Mouse (Mus musculus) retina, embryonic 14.5 days (tissue): Measurements from ENCODE around the gene Ank3.

Experiments
- DNase-seq: peaks from one replicate; pipeline ENCODE4 v3.0.0-alpha.2; 2015; ENCODE audit warnings: low spot score

Ank3 gene

DNA sequence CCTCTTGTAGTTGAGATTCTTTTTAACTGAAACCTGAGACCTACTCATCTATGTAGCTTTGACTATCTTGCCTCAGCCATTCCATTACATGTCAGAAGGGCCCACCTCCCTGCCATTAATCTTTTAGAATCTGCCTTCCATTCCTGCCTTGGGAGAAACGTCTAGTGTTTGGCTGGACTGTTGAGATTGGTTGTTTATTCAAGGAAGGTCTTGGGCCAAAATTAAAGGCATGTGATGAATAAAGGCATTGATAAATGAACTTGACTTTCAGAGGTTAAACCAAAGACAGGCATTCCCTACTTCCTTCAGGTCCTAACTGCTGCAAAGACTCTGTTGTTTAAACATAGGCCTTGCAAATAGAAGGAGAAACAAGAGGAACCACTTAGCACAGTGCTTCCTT, 271.9 kb downstream of the Ank3 start:
- DNase-seq: no peak

- DNase-seq: no peak
Observed at GRCm38 (mm10) chr10:69670959-69671358, 272.4 kb downstream of the Ank3 start.

- no peak for DNase-seq
Observed at GRCm38 (mm10) chr10:69671505-69671904, 272.9 kb downstream of the Ank3 start.

GRCm38 (mm10) chr10:69672545-69672944, 274.0 kb downstream of the Ank3 start:
- no peak for DNase-seq

GRCm38 (mm10) chr10:69678230-69678629, 279.7 kb downstream of the Ank3 start:
- DNase-seq: peak; percentile 82

DNA sequence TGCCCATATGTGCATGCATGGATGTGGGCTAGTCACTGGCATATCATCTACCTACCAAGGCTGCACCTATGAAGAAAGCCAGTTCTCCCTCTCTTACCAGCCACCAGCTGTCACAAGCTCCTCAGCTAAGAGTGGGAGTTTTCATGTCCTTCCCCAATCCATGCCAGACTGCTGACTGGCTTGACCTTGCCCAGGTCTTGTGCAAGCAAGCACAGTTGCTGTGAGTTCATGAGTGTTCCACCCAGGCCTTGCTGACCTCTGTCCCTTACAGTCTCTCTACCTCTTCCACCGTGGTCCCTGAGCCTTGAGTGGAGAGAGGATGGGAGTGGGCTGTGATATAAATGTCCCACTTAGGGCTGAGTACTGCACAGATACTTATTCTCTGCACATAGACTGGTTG, 287.8 kb downstream of the Ank3 start:
- no peak for DNase-seq

- DNase-seq: no peak
Observed at GRCm38 (mm10) chr10:69689096-69689495, 290.5 kb downstream of the Ank3 start.

GRCm38 (mm10) chr10:69690131-69690960, 291.8 kb downstream of the Ank3 start:
- DNase-seq: peak; percentile 42

DNA sequence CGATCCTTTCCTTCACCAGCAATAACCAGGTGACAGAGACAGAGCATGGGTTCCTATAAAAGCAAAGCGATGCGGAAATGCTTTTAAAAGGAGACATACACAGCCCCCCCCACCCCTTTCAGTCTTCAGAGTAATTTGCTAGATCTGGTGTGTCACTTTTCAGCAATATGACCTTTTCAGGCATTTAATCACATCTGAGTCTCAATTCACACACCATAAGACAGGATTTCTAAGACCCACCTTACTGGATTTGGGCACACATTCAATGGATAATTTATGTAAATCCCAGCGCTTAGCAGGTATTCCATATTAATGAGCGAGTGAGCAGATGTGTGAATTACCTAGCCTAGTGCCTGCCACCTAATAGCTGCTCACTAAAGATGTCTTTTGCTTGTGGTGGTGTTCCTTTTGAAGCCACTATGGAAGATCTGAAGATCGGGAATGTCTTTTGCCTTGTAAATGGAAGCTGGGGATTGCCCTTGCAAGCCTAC, 292.4 kb downstream of the Ank3 start:
- no peak for DNase-seq

DNA sequence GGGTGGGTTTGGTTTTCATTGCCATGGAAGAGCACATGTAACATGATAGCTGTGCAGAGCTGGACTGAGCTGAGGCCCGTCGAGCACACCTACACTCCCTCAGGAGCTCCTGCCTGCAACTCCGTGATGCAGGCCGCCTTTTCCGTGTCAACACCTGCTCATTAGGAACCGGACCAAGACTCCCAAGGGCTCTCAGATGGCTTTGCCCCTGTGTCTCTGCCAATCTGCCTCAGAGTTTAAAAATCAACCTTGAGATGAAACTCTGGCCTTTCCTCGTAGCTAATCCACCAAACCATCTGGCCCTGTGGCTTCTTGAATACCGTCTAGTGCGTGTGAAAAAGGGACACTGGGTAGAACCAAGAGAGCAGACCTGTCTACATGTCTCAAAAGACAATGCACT, 297.4 kb downstream of the Ank3 start:
- DNase-seq: no peak

DNA sequence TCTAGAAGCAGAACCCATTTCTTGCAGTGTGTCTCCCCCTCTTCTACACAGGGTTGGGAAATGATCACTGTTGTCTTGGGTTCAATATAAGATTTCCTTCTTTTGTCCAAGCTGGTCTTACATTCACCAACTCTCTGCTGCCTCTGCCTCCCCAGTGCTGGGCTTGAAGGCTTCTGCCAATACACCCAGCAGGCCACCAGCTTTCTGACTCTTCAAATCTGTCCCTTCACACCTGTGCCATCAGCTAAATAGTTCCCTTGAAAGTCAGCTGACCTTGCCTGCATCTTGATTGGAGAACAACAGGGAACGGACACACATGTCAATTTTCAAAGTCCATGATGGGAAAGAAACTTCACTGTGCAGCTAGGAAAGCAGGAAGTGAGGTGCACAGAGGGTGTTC, 300.1 kb downstream of the Ank3 start:
- DNase-seq: no peak

DNA sequence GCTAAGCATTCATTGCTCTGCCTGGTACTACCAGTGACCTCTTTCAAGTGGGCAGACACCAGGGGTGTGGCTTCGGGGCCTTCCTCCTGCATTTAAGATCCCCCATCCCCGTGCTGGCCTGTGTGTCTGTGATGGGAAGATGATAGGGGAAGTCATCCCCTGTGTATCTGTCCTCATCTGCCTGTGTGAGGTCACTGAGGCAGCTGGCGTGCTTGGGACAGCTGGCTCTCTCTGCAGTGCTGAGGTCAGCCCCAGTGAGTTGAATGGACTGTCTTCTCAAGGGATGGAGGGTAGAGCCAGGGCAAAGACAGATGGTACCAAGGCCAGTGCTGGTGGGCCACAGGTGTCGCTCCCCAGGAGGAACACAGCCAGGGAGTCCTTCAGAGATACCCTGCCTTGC, 302.7 kb downstream of the Ank3 start:
- DNase-seq: peak; percentile 65

- peak; percentile 64 for DNase-seq
Observed at GRCm38 (mm10) chr10:69705806-69706768, 307.5 kb downstream of the Ank3 start.

- DNase-seq: no peak
Observed at GRCm38 (mm10) chr10:69706851-69707788, 308.5 kb downstream of the Ank3 start.

- DNase-seq: no peak
Observed at GRCm38 (mm10) chr10:69707844-69708550, 309.4 kb downstream of the Ank3 start.

DNA sequence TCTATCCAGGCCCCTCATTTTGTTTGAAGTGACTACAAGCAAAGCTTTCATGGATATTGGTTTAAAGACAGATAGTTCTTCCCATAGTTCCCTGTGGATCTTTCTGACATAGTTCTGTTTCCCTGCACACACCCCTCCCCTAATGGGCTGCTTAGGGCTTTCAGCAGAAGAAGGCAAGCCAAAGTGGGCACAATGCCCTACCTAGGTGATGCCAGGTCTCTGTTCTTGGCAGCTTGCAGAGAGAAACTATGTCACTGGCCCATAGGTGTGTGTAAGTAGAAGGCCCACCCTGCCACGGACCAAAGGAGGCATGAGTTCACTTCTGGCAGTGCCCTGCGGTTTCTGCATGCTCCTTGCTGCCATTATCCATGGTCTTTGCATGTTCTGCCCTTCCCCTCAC, 311.1 kb downstream of the Ank3 start:
- DNase-seq: no peak

DNA sequence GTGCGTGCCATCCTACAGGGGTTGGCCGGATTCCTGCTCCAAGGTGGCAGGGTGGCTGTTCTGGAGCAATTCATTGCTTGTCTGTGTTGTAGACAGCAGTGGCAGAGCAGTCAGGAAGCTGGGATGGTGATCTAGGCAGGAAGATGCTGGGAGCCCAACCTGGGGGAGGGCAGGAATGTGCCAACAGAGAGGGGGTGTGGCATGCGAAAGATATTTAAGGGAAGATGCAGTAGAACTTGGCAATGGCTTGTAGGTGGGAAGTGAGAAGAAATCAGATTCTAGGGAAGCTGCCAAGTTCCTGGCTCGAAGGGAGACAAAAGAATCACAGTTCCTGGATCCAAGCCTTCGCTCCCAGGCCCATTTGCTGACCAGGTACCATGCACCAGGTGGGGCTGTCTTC, 312.2 kb downstream of the Ank3 start:
- DNase-seq: no peak

DNA sequence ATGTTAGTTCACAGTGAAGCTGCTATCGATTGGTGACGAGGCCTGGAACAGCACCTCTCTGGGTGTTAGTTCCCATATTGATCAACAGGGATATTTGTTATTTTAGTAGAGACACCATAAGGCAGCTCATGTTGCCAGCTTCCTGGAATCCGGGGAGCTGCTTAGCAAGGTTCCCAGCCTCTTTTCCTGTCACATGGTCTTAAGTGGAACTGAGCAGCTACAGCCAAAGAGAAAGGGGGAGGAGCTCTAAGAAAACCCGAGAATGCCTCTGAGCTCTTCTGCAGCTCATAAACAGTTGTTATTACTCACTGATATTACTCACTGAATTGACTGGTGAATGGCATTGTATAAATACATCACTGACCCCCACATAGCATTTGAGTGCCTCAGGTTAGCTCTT, 318.3 kb downstream of the Ank3 start:
- DNase-seq: no peak

DNA sequence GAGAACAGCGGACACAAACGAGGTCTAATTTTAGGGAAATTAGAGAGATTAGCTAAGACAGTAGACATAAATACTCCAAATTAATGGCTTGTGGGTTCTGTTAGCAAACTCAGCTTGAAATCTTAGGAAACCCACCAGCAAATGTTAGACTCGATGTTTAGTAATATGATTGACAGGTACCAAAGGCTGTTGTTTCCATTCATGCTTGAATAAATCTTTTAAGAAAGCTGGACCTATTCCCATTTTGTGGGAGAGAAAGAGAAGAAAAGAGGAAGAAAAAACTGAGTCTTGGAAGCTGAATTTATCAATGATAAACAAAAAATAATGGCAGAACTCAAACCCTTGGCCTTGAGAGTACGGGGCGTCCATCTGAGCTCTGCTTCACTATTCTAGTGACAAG, 320.8 kb downstream of the Ank3 start:
- DNase-seq: no peak

DNA sequence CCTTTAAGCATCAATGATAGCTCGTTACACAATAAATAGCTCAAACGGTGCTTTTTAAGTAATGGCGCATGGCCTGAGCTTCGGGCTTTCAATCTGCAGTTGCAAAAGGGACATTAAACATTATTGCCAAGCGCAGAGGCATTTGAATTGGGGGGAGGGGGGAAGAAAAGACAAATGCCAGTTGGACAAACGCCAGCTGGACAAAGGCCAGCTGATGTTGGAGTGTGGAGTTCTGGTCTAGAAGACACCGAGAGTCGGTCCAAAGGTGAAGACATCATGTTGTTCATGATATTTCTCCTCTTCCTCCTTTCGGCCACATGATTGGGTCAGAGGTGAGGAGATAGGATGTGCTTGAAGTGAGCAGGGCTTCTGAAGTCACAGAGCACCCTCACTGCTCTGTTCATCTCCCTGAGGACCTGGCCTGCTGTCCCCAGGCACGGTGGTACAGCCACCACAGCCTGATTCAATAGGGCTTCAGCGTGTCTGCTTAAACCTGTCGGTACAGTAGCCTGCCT, 321.4 kb downstream of the Ank3 start:
- peak; percentile 52 for DNase-seq

GRCm38 (mm10) chr10:69720452-69720851, 321.9 kb downstream of the Ank3 start:
- DNase-seq: no peak
